Mouse (Mus musculus) liver, embryonic 14 days (tissue): ENCODE results near the gene Myo1g. TPM values are rescaled to one million over a fixed set of nuclear protein-coding genes. Genes with fewer than 3 reads are reported as not detected.

Experiments
- polyA plus RNA-seq: library from polyadenylated mRNA; depleted of rRNA; stranded (reverse); fragments of >200 nt; gene quantifications from 2 replicates; pipeline ENCODE4 v1.2.3, GENCODE M21; 2012; rRNA removed

Myo1g gene
- polyA plus RNA-seq = 4.9 and 7.1 TPM in 2 replicates

GRCm38 (mm10) chr11:6520507-6521173 is at the start of gene Myo1g:
Myo1g (minus strand) TSS chr11:6520965.

DNA sequence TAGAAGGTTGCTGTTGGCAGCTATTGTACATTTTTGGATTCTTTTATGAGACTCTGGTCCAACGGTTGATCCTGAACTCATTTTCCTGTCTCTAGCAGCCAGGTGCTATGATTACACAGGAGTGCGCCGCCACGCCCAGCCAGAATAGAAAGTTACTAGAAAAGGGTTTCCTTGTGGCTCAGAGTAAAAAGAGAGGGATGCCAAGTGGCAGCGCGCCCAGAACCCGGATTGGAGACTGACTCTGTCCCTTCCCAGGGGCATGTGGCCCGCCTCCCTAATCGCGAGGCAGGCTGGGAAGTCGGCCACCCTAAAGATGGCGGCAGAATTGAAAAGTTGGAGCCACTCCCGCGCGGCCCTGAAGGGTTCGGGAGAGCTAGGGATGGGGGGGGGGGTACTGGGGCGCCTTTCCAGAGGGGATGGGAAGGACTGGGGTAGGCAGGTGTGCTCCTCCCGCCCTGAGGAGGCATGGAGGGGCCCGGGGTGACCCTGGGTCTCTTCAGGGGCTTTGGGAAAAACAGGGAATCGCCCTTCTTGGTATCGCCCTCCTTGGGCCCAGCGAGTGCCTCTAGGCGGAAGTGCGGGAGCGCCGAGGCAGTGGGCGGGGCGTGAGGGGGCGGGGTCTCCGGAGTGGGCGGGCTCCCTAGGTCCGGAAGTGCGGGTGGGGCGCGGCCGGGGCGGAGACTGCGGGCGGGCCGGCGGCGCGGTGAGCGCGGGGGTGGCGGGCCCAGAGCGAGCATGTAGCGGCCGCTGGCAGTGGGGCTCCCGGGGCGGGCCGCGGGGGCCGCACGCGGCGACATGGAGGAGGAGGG is 25.6 kb upstream of the Myo1g start, which contains the start of gene Ccm2:
Ccm2 (plus strand) TSS at position 683 of the 809 bp plus-strand sequence.

DNA sequence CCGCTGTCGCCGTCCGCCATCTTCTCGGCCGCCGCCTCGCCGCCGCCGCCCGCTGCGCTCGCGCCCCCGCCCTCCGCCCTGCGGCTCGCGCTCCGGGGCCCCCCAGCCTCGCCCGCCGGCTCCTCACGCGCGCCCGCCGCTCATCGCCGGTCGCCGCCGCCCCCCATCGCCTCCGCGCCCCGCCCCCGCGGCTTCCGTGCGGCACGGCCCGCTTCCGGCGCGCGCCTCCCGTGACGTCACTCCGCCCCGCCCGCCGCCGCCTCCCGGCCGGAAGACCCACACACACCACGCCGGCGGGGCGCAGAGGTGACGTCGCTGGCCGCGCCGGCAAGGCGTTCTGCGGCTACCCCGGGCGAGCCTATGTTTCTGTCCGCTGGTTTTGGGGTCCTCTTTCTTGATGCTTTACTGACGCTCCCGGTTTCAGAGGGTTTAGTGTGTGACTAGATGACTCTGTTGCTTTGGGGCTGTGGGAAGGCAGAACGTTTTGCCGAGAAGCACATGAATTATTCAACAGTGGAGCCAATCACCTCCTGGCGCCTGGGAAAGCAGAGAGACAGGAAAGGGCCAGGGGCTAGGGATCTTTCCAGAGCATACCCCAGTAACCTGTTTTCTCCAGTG is 44.8 kb downstream of the Myo1g start, which contains the start of gene Purb:
Purb (minus strand) TSS at position 51 of the 618 bp plus-strand sequence.

Other genes with a start within 250 kb of the Myo1g start
- 25.5 and 28.9 TPM in 2 replicates for gene Tmed4, start 246.1 kb downstream of the Myo1g start, polyA plus RNA-seq
- 37.9 and 43.6 TPM in 2 replicates for gene Ogdh, start 229.3 kb downstream of the Myo1g start, polyA plus RNA-seq
- 5.4 and 7.5 TPM in 2 replicates for gene Zmiz2, start 131.9 kb downstream of the Myo1g start, polyA plus RNA-seq
- 1,822 and 2,000 TPM in 2 replicates for gene Ppia, start 105.5 kb downstream of the Myo1g start, polyA plus RNA-seq
- 44.4 TPM in 2 replicates for gene H2afv, start 76.5 kb downstream of the Myo1g start, polyA plus RNA-seq
- 6.2 and 7.7 TPM in 2 replicates for gene Purb, start 45.0 kb downstream of the Myo1g start, polyA plus RNA-seq
- gene Ccm2, start 25.9 kb upstream of the Myo1g start, polyA plus RNA-seq = 27.3 and 32.9 TPM in 2 replicates
- 4.1 and 7.8 TPM in 2 replicates for gene Nacad, start 85.1 kb upstream of the Myo1g start, polyA plus RNA-seq
- 48.1 and 54.8 TPM in 2 replicates for gene Tbrg4, start 105.1 kb upstream of the Myo1g start, polyA plus RNA-seq
- gene Wap, start 117.7 kb upstream of the Myo1g start, polyA plus RNA-seq = not detected in 2 replicates
- 0.05 and 0.16 TPM in 2 replicates for gene Ramp3, start 137.6 kb upstream of the Myo1g start, polyA plus RNA-seq